Mouse (Mus musculus) T-cell, adult 2 months (primary cell): Measurements from ENCODE around the gene Tbx18.

ENCODE experiments used
- DNase-seq: peaks from one replicate; pipeline ENCODE4 v3.0.0; 2022; ENCODE audit warnings: low spot score

Tbx18 gene

GRCm38 (mm10) chr9:87730961-87731535 is at the start of gene Tbx18:
Tbx18 (minus strand) TSS chr9:87731260.
- no peak for DNase-seq

GRCm38 (mm10) chr9:87773951-87774350 is 42.9 kb upstream of the Tbx18 start:
- DNase-seq: no peak

- no peak for DNase-seq
Measured at GRCm38 (mm10) chr9:87755621-87756020, 24.6 kb upstream of the Tbx18 start.

- no peak for DNase-seq
Measured at GRCm38 (mm10) chr9:87741599-87741998, 10.5 kb upstream of the Tbx18 start.

- DNase-seq: no peak
Measured at GRCm38 (mm10) chr9:87740667-87741066, 9.6 kb upstream of the Tbx18 start.

GRCm38 (mm10) chr9:87740241-87740645 is 9.2 kb upstream of the Tbx18 start:
- no peak for DNase-seq

GRCm38 (mm10) chr9:87739543-87740161 is 8.6 kb upstream of the Tbx18 start:
- DNase-seq: no peak

GRCm38 (mm10) chr9:87738766-87739542 is 7.9 kb upstream of the Tbx18 start:
- no peak for DNase-seq

GRCm38 (mm10) chr9:87738123-87738522 is 7.1 kb upstream of the Tbx18 start:
- DNase-seq: no peak

- DNase-seq: no peak
Measured at GRCm38 (mm10) chr9:87737271-87737670, 6.2 kb upstream of the Tbx18 start.

- no peak for DNase-seq
Measured at GRCm38 (mm10) chr9:87735046-87735445, 4.0 kb upstream of the Tbx18 start.

- no peak for DNase-seq
Measured at GRCm38 (mm10) chr9:87734631-87735030, 3.6 kb upstream of the Tbx18 start.

- DNase-seq: no peak
Measured at GRCm38 (mm10) chr9:87733732-87734131, 2.7 kb upstream of the Tbx18 start.

- no peak for DNase-seq
Measured at GRCm38 (mm10) chr9:87733236-87733630, 2.2 kb upstream of the Tbx18 start.

- DNase-seq: no peak
Measured at GRCm38 (mm10) chr9:87732416-87733235, 1.6 kb upstream of the Tbx18 start.

GRCm38 (mm10) chr9:87730271-87730960 is 644 bp downstream of the Tbx18 start:
- no peak for DNase-seq

- no peak for DNase-seq
Measured at GRCm38 (mm10) chr9:87729316-87730270, 1.5 kb downstream of the Tbx18 start.

- DNase-seq: no peak
Measured at GRCm38 (mm10) chr9:87728107-87728506, 3.0 kb downstream of the Tbx18 start.

- no peak for DNase-seq
Measured at GRCm38 (mm10) chr9:87727155-87727953, 3.7 kb downstream of the Tbx18 start.

- no peak for DNase-seq
Measured at GRCm38 (mm10) chr9:87721793-87722192, 9.3 kb downstream of the Tbx18 start.
